Mouse (Mus musculus) intestine, embryonic 15.5 days (tissue): ENCODE results near the gene Slc9a9. TPM values are rescaled to one million over a fixed set of nuclear protein-coding genes. Genes with fewer than 3 reads are reported as not detected.

ENCODE experiments used
- ATAC-seq: fragments of 200-750 bp; cut with Nextera tagmentation; 2 replicates; pipeline ENCODE4 v1.8.0; 2017; ENCODE audit warnings: moderate TSS enrichment, moderate library complexity
- H3K27ac ChIP-seq: fragments of 300-500 bp; sonication (generic); 2 replicates; pipeline ENCODE4 v1.5.1; 2015; ENCODE audit warnings: mild to moderate bottlenecking, inconsistent platforms
- H3K27me3 ChIP-seq: fragments of 300-500 bp; sonication (generic); replicated peaks from 2 replicates; pipeline ENCODE4 v1.6.1; 2015; ENCODE audit warnings: inconsistent platforms
- H3K36me3 ChIP-seq: fragments of 300-500 bp; sonication (generic); 2 replicates; pipeline ENCODE4 v1.6.1; 2015; ENCODE audit warnings: inconsistent platforms
- H3K4me1 ChIP-seq: fragments of 300-500 bp; sonication (generic); replicated peaks from 2 replicates; pipeline ENCODE4 v1.6.1; 2015; ENCODE audit warnings: inconsistent platforms
- H3K4me2 ChIP-seq: fragments of 300-500 bp; sonication (generic); replicated peaks from 2 replicates; pipeline ENCODE4 v1.6.1; 2015; ENCODE audit warnings: mild to moderate bottlenecking, inconsistent platforms
- H3K4me3 ChIP-seq: fragments of 300-500 bp; sonication (generic); replicated peaks from 2 replicates; pipeline ENCODE4 v1.5.1; 2015; ENCODE audit warnings: inconsistent platforms
- H3K9ac ChIP-seq: fragments of 300-500 bp; sonication (generic); 2 replicates; pipeline ENCODE4 v1.6.1; 2015; ENCODE audit warnings: inconsistent platforms
- H3K9me3 ChIP-seq: fragments of 300-500 bp; sonication (generic); 2 replicates; pipeline ENCODE4 v1.6.1; 2016; ENCODE audit warnings: inconsistent platforms
- WGBS: fragments of 180-500 bp; shearing (Covaris S2); methylation state at CpG from one replicate; pipeline ENCODE4 v1.1.7; 2015; 5-methylcytosine and 5-hydroxymethylcytosine counted together
- polyA plus RNA-seq: library from polyadenylated mRNA; unstranded; fragments of >200 nt; fragmentation: Nextera tagmentation; extraction: Ambion mirVana; gene quantifications from 2 replicates; pipeline ENCODE4 v1.2.1, GENCODE M21; 2015

Gene Slc9a9
- polyA plus RNA-seq, 1 experiment from 2014 or later, result 2.4 TPM

DNA sequence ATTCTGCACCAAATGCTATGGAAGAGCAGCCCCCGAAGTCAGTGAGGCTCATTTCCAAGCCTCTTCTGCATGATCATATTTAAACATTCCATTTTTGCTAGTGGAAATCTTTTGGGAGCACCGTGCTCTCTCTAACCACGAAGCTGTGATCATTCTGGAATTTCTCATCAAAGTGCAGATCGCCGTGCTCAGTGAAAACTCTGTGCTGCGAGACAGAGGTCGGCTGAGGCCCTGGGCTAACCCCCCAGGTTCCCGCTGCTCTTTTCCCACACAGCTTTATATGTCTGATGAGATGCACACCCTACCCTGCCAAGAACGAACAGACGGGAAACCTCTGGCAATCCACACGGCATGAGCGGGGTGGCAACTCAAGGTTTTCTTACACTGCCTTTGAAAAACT, 406.1 kb downstream of the Slc9a9 start:
- H3K4me1 ChIP-seq, result peaks cover 3% of the 10 kb centered on the region; the same call in 1 of the 2 replicates
- 57% methylated on average over 12 of the region's 12 CpGs for WGBS

DNA sequence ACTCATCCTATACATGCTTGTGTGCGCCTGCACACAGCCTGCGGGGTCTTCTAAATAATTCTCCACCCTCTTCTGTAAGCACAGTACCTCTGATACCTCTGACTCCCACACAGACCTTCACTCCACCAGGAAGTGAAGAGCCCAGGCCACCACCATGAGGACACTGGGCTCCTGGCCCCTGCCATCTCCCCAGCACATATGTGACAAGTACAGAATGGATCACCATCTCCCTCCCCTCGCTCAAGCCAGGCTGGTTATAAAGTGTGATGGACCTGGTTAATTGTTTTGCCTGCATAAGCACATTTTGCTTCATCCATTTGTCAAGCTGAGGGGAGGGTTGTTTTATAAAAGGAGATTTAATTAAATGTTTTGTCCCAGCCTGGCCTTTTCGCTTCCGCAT, 408.2 kb downstream of the Slc9a9 start:
- H3K27me3 ChIP-seq, result no peaks in the 10 kb centered on the region
- no peak overlapping the region for H3K4me3 ChIP-seq
- no peak overlapping the region for H3K4me2 ChIP-seq
- H3K27ac ChIP-seq, result no peak overlapping the region
- ATAC-seq, result no peak
- no peak overlapping the region for H3K9ac ChIP-seq
- H3K9me3 ChIP-seq, result no peaks in the 10 kb centered on the region
- 82% methylated on average over 5 of the region's 5 CpGs for WGBS
- 0 out of 2 replicates have a peak, but pooled peaks cover 3% of the 10 kb centered on the region for H3K4me1 ChIP-seq
- no peaks in the 10 kb centered on the region for H3K36me3 ChIP-seq

More for the DNA sequence above, 406.1 kb downstream of the Slc9a9 start:
- H3K4me2 ChIP-seq, result no peak overlapping the region; the same call in 1 of the 2 replicates
- H3K36me3 ChIP-seq, result no peaks in the 10 kb centered on the region
- H3K9ac ChIP-seq, result no peak overlapping the region
- no peak overlapping the region for H3K4me3 ChIP-seq
- no peaks in the 10 kb centered on the region for H3K27me3 ChIP-seq
- no peaks in the 10 kb centered on the region for H3K9me3 ChIP-seq
- ATAC-seq, result no peak
- no peak overlapping the region for H3K27ac ChIP-seq

DNA sequence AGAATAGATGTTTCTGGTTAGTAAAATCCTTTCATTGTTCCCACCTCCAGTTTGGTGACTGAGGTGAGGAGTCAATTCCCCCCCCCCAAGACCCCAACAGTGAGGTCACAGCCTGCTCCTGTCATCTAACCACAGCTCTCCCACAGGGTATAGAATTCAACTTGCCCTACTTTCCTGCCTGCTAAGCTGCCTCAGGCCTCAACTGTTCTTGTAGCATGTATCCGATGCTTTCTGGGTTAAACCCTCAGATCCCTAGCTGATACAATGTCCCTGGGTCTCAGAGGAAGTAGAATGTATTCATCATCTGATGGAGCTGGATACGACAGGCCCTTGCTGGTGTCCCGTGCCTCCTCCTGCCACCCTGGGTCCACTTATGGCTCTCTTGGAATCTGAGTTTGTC, 408.9 kb downstream of the Slc9a9 start:
- WGBS, result 80% methylated on average over 3 of the region's 3 CpGs
- ATAC-seq, result no peak
- no peak overlapping the region for H3K27ac ChIP-seq

DNA sequence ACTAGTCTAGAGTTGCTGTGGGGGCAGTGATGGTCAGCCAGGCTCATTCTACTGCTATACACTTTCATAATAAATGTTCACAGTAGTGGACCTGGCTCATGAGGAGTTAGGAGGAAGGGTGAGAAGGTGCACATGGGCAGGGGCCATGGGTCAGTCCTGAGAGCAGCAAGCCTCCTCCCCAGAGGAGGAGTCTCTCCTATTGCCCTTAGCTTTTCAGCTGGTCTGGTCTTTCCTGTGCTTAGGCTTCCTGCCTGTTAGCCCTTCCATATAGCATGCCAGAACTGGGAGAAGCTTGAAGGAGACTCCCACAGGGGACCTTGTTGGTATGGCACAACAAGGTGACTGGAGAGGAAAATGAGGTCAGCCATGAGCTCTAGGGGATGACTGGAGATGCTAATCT, 410.2 kb downstream of the Slc9a9 start:
- Histone ChIP-seq H3K27ac (no peak overlapping the region), H3K36me3 (no peaks in the 10 kb centered on the region), H3K4me1 (no peaks in the 10 kb centered on the region), H3K9me3 (no peaks in the 10 kb centered on the region), H3K4me2 (no peak overlapping the region), H3K4me3 (no peak overlapping the region), H3K9ac (no peak overlapping the region), H3K27me3 (no peaks in the 10 kb centered on the region)
- no peak for ATAC-seq

More for the DNA sequence above, 408.9 kb downstream of the Slc9a9 start:
- no peak overlapping the region for H3K9ac ChIP-seq
- 0 out of 2 replicates have a peak, but pooled peaks cover 3% of the 10 kb centered on the region for H3K4me1 ChIP-seq
- H3K36me3 ChIP-seq, result no peaks in the 10 kb centered on the region
- H3K4me2 ChIP-seq, result no peak overlapping the region
- no peak overlapping the region for H3K4me3 ChIP-seq
- H3K9me3 ChIP-seq, result no peaks in the 10 kb centered on the region
- no peaks in the 10 kb centered on the region for H3K27me3 ChIP-seq

DNA sequence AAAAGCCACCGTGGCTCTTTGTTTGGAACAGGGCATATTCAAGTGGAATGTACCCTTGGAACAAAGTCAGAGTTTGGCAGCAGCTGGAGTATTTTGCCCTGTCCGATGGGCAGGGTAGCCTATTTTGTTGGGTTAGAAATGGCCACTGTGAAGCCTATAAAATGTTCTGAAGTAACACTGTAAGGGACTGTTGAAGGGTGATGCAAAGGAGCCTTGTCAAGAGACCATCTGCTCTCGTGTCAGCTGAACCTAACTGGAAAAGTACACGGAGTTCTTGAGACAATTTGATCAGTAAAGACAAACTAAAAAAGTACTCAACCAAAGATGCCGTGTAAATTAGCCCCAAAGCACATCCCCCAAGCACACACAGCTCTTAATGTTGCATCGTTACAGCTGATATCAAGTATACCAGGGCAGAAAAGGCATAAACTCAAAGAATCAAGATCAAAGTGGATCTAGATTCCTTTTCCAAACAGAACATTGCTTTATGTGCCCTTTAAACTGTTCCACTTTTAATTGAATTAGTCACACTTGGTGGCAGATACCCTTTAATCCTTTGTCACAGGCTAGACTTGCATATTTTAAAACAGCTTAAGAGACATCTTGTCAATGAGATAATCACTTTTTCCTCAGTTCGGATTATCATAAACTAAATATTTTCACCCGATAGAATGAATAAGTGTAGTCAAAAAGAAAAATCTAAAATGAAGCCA, 416.6 kb downstream of the Slc9a9 start:
- Histone ChIP-seq H3K36me3 (no peaks in the 10 kb centered on the region), H3K9me3 (no peaks in the 10 kb centered on the region), H3K4me3 (no peak overlapping the region), H3K9ac (no peak overlapping the region), H3K27ac (no peak overlapping the region), H3K4me2 (no peak overlapping the region), H3K27me3 (no peaks in the 10 kb centered on the region), H3K4me1 (no peaks in the 10 kb centered on the region)
- WGBS, result 76% methylated on average over 8 of the region's 8 CpGs
- no peak for ATAC-seq

DNA sequence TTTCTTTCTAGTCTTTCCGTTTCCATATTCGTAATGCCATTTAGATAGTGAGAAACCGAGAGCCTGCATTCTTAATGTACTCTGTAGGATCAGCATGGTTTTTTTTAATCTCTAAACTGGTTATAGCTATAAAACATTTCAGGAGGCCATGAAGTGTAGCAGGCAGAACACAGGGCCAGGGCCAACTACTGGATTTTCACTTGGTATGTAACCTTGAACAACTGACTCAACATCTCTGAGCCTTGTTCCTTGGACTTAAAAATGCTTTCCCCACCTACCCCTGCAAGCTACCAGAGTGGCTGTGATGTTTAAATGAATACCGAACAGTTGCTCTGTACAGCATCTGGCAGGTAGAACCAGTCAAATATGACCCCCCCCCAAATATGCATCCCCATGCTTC, 418.5 kb downstream of the Slc9a9 start:
- Histone ChIP-seq H3K4me1 (no peaks in the 10 kb centered on the region), H3K36me3 (no peaks in the 10 kb centered on the region), H3K9ac (no peak overlapping the region), H3K4me2 (no peak overlapping the region), H3K9me3 (no peaks in the 10 kb centered on the region), H3K27ac (no peak overlapping the region), H3K4me3 (no peak overlapping the region), H3K27me3 (no peaks in the 10 kb centered on the region)
- ATAC-seq, result no peak
- WGBS, result 91% methylated on average over 4 of the region's 4 CpGs

DNA sequence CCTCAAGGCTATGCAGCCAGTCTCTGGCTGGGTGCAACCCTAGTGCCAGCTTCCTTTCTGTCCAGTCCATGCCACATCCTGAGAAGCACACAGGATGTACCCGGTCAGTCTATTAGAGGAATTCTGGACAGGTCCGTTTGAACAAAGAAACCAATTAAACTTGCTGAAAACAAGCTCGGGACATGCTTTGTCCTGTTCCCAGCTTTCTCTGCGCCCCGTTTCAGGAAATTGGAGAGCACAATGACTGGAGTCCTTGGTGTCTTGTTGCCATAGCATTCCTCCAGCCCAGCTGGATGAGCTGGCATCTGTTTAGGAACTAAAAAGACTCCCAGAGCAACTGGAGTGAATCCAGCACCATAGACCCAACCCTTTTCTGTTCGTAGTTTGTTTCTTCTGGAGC, 419.3 kb downstream of the Slc9a9 start:
- H3K9ac ChIP-seq, result no peak overlapping the region
- no peak for ATAC-seq
- H3K4me3 ChIP-seq, result no peak overlapping the region
- no peaks in the 10 kb centered on the region for H3K4me1 ChIP-seq
- H3K4me2 ChIP-seq, result no peak overlapping the region
- no peaks in the 10 kb centered on the region for H3K36me3 ChIP-seq
- WGBS, result 61% methylated on average over 6 of the region's 6 CpGs
- no peak overlapping the region for H3K27ac ChIP-seq
- H3K27me3 ChIP-seq, result no peaks in the 10 kb centered on the region
- no peaks in the 10 kb centered on the region for H3K9me3 ChIP-seq

DNA sequence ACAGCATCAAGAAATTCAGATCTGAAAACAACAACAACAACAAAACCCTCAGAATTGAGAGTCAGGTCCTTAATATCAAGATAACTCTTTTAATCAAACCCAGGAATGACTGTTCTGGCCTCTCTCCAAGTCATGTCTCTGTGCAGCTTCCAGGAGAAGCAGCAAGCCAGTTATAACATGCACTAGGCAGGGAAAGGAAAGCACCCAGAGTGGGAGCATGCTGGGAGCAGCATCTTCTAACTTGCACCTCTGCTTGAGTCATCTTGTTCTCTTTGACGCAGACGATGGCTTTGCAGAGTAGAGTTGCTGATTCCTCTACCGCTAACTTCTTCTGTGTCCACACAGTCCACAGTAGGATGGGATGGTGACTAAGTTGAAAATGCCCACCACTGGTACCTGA, 426.8 kb downstream of the Slc9a9 start:
- H3K36me3 ChIP-seq, result no peaks in the 10 kb centered on the region
- H3K27ac ChIP-seq, result no peak overlapping the region
- H3K4me3 ChIP-seq, result no peak overlapping the region
- no peak for ATAC-seq
- H3K4me2 ChIP-seq, result no peak overlapping the region
- 96% methylated on average over 3 of the region's 3 CpGs for WGBS
- no peaks in the 10 kb centered on the region for H3K4me1 ChIP-seq
- no peaks in the 10 kb centered on the region for H3K9me3 ChIP-seq
- H3K27me3 ChIP-seq, result no peaks in the 10 kb centered on the region
- no peak overlapping the region for H3K9ac ChIP-seq

DNA sequence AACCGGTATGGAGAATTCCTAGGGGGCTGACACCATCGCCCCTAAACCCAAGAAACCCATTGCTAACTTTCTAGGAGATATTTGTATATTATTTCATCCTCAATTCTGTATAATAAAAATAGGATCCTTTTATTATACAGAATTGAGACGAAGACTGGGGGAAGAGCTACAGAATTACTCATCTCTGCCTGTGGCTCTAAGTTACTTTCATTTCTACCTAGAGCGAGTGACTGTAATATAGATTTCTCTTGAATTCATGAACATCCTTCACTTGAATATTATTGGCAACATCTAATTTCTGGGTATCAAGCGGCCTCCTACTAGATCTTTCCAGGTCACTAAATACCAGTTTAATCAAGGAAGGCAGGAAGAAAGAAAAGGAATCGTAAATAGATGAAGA, 436.1 kb downstream of the Slc9a9 start:
- Histone ChIP-seq H3K4me1 (no peaks in the 10 kb centered on the region), H3K9me3 (no peaks in the 10 kb centered on the region), H3K9ac (no peak overlapping the region), H3K27me3 (no peaks in the 10 kb centered on the region), H3K4me2 (no peak overlapping the region), H3K36me3 (no peaks in the 10 kb centered on the region), H3K27ac (no peak overlapping the region), H3K4me3 (no peak overlapping the region)
- 91% methylated on average over 6 of the region's 6 CpGs for WGBS
- ATAC-seq, result no peak

DNA sequence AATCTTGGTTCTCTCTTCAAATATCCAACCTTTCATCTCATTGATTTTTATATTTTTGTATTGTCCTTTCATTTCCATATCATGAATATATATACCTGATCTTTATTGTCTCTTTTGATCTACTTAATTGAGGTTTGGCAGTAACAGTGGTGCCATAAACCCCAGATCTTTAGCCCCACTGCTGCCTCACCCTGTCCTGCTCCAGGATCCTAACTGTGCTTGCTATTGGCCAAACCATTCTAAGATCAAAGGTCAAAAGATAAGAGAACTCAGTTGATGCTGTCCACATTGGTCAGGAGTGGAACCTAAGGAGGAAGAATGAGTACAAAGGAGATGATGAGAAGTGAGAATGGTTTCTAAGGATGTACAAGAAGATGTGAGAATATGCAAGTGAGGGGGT, 440.1 kb downstream of the Slc9a9 start:
- Histone ChIP-seq H3K27ac (no peak overlapping the region), H3K27me3 (no peaks in the 10 kb centered on the region), H3K9me3 (no peaks in the 10 kb centered on the region), H3K4me3 (no peak overlapping the region), H3K4me2 (no peak overlapping the region), H3K4me1 (no peaks in the 10 kb centered on the region), H3K36me3 (no peaks in the 10 kb centered on the region), H3K9ac (no peak overlapping the region)
- ATAC-seq, result peak; percentile 86

DNA sequence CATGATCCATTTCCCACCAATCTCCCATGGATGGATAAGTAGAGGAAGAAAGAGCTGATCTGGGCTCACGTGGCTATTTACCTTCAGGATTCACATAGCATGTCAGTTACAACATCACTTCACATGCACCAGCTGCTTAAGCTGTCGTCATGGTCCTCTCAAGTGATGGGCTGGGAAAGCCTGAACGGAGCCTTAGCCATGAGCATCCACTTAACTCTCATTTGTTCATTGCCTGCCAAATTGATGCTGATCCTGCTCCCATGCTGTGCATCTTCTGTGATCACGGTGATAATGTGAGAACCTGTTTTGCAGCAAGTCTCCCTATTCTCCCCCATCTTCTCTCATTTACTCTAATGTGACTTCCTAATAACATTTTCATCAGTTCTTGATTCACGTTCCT, 441.1 kb downstream of the Slc9a9 start:
- H3K4me2 ChIP-seq, result no peak overlapping the region
- H3K36me3 ChIP-seq, result no peaks in the 10 kb centered on the region
- no peak overlapping the region for H3K9ac ChIP-seq
- H3K4me1 ChIP-seq, result no peaks in the 10 kb centered on the region
- no peaks in the 10 kb centered on the region for H3K27me3 ChIP-seq
- H3K9me3 ChIP-seq, result no peaks in the 10 kb centered on the region
- WGBS, result 76% methylated on average over 5 of the region's 5 CpGs
- no peak for ATAC-seq
- H3K27ac ChIP-seq, result no peak overlapping the region
- no peak overlapping the region for H3K4me3 ChIP-seq

DNA sequence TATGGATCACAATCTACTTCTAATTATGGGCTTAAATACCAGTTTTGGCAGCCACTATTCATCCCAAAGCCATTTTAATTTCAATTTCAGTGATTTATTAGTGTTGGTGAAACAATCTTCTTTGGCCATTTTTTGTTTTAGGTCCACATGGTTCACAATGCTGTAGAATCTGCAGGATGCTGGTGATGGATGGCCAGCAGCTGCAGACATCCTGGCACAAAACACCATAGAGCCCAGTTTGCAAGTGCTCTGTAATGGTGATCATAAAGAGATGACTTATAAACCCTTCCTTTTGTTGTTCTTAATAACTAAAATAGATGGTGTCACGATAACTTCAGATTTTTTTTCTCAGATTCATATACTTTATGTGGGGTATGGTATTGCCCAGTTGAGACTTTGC, 442.0 kb downstream of the Slc9a9 start:
- Histone ChIP-seq H3K27me3 (no peaks in the 10 kb centered on the region), H3K4me1 (no peaks in the 10 kb centered on the region), H3K9ac (no peak overlapping the region), H3K4me3 (no peak overlapping the region), H3K9me3 (no peaks in the 10 kb centered on the region), H3K27ac (no peak overlapping the region), H3K4me2 (no peak overlapping the region), H3K36me3 (no peaks in the 10 kb centered on the region)
- 65% methylated on average over 1 of the region's 1 CpGs for WGBS
- ATAC-seq, result no peak
